Mouse (Mus musculus): ENCODE results near the gene Creg1.
"Not testable (repeated sequence)": the region's sequence is repeated elsewhere in the genome, so short reads cannot be mapped to it uniquely, and the experiment has no call there.

DNA sequence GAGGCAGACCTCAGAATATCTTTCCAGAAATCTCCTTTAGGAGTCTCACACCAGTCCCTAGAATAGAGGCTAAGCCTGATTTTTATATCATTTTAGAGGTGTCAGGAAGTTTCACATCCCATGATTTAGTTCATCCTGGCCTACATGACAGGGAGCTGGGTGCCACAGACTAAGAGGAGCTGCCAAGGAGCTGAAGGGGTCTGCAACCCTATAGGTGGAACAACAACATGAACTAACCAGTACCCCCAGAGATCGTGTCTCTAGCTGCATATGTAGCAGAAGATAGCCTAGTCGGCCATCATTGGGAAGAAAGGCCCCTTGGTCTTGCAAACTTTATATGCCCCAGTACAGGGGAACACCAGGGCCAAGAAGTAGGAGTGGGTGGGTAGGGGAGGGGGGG is 1.0 kb upstream of the Creg1 start:
- not testable (repeated sequence) for TF ChIP-seq POLR2A (IDR thresholded peaks at IDR 0.05; ENCODE audit: insufficient read depth, low read depth, low read length); CTCF (IDR thresholded peaks at IDR 0.05)

Data from heart, adult 2 months (tissue).